Mouse (Mus musculus) stomach, postnatal 0 days (tissue): ENCODE data around the gene Ubxn6.

Experiments used
- CTCF ChIP-seq: IDR thresholded peaks from 2 replicates; pipeline ENCODE4 v1.5.1; 2016; ENCODE audit warnings: antibody characterized with exemption, low read depth, mild to moderate bottlenecking, moderate library complexity
- EP300 ChIP-seq: optimal IDR thresholded peaks from 2 replicates; pipeline ENCODE3; 2016; ENCODE audit warnings: antibody characterized with exemption

DNA sequence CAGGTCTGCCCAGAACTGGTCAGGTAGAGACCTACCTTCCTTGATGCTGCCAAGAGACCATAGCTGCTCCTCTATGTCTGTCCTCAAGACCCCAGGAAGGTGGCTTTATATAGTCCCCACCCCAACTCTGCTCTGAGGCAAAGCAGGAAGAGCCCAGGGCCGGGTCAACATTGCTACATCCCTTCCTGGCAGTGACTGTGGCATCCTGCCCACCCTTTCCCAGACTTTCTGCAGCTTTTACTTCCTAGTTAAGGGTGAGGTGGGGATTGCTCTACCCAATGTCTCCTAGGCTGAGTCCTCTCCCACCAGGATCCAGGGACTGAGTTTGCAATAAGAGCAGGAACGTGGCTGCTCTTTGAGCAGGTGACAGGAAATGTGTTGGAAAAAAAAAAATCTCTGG, 47.0 kb upstream of the Ubxn6 start, which contains the start of gene Lrg1:
- TF ChIP-seq CTCF, result no peak
- TF ChIP-seq EP300, result no peak
